Comparison of ENCODE assay signal across 9 mouse cellular contexts in the genomic region with DNA sequence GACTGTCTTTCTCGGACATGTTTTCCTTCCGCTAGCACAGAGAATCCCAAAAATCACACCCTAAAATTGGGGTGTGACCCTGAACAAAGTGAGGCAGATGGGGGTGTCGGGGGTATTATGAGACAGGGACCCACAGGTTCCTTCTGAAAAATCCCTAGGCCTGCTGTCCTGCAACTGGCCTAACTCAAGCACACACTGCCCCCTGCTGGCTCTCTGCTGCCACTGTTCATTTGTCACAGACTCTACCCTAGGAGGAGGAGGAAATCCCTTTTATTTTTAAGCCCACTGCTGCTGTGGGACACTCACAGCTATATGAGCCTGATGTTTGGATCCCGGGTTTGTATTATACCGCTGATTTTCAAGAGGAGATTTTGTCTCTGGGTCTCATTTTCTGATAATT. TPM values are rescaled to one million over a fixed set of nuclear protein-coding genes. Genes with fewer than 3 reads are reported as not detected.
DNase-seq lines count a peak whose midpoint lies in the region; ATAC-seq and TF ChIP-seq lines count a peak whose summit lies in the region.
"Had no signal": no experiment of that assay in that cellular context is flagged by ENCODE, and none has a peak within 500 bp of the region (broad histone marks: within the 10 kb centered on the region; RNA-seq: fewer than 3 reads in every experiment).

No protein-coding gene starts in this region.

- peak; percentile 46 for DNase-seq in T-cell, adult 2 months (ENCODE audit: low spot score)
- DNase-seq in cerebellum, postnatal 10 days = peak; percentile 86 to 89
- peak; percentile 69 to 72 for DNase-seq in frontal cortex, postnatal 25 days (ENCODE audit: low spot score in 2 of 2)
- DNase-seq in left cerebral cortex, adult 2 months (ENCODE audit: extremely low spot score in 1 of 2, low spot score in 2 of 2) = peak; percentile 71 to 86
- DNase-seq in right cerebral cortex, postnatal 10 days (ENCODE audit: low spot score in 2 of 2) = peak; percentile 74 to 86
- DNase-seq in urinary bladder, postnatal 36 days (ENCODE audit: low spot score in 2 of 2) = peak; percentile 61 to 62

- no peak overlapping the region for H3K27ac ChIP-seq in left cerebral cortex, adult 2 months

- H3K4me3 ChIP-seq in left cerebral cortex, adult 2 months = no peak overlapping the region
- H3K4me3 ChIP-seq: megakaryocyte, embryonic 14.5 days had no signal

- intact Hi-C loops in left cerebral cortex, adult 2 months (cut with DNase I) = loop anchor here (1.0 to 5.0 kb wide), 4 partner anchors 74 to 188 kb away; no protein-coding TSS in a partner anchor

- peak; percentile 59 for ATAC-seq in inflammation-experienced regulatory T-cells, adult 6 months
- peak; percentile 81 for ATAC-seq in megakaryocyte progenitor cell, adult 5-6 weeks (replicated peaks; ENCODE audit: poor library complexity)

- TF ChIP-seq CTCF in left cerebral cortex, adult 2 months (IDR thresholded peaks at IDR 0.05) = peak; percentile 89

RNA-seq across cellular contexts. Expression of a gene that starts 28.6 kb away (rescaled TPM):
- 10 to 100 TPM; 27.5 to 57.6 (median 55.8) TPM for polyA plus RNA-seq in inflammation-experienced regulatory T-cells, adult 6 months (2017; shearing (Covaris generic))
- 10 to 100 TPM; 40.3 to 41.6 TPM for total RNA-seq in left cerebral cortex, adult 2 months (2021)
- 16.5 and 16.9 TPM in 2 replicates for total RNA-seq in megakaryocyte progenitor cell, adult 5-6 weeks (2015)
- total RNA-seq in megakaryocyte progenitor cell, adult 5-6 weeks (2017) = 11.7 and 11.9 TPM in 2 replicates

RNA-seq across cellular contexts. Expression of a gene that starts 30.9 kb away (rescaled TPM):
- polyA plus RNA-seq in inflammation-experienced regulatory T-cells, adult 6 months (2017; shearing (Covaris generic)) = 100 to 1,000 TPM in 1 of 3 experiments, 10 to 100 TPM in 2; 92.1 to 108 (median 97.9) TPM
- 1 to 10 TPM; 6.7 to 8.1 TPM for total RNA-seq in left cerebral cortex, adult 2 months (2021)
- total RNA-seq in megakaryocyte progenitor cell, adult 5-6 weeks (2015) = 54.0 and 54.9 TPM in 2 replicates
- total RNA-seq in megakaryocyte progenitor cell, adult 5-6 weeks (2017) = 14.7 and 21.2 TPM in 2 replicates

RNA-seq across cellular contexts. Expression of a gene that starts 49.6 kb away (rescaled TPM):
- polyA plus RNA-seq in inflammation-experienced regulatory T-cells, adult 6 months (2017; shearing (Covaris generic)) = not detected
- total RNA-seq in left cerebral cortex, adult 2 months (2021) = 10 to 100 TPM in 1 of 2 experiments, 1 to 10 TPM in 1; 9.3 to 12.2 TPM
- not detected in 2 replicates for total RNA-seq in megakaryocyte progenitor cell, adult 5-6 weeks (2015)
- not detected in 2 replicates for total RNA-seq in megakaryocyte progenitor cell, adult 5-6 weeks (2017)

Comparison
In these comparisons a context has a peak if more than half of its experiments do, and no peak if none do; other contexts are left out.
1. RNA of a gene that starts 49.6 kb away (total RNA-seq): 9.3 to 12.2 TPM in left cerebral cortex, adult 2 months; not detected in megakaryocyte progenitor cell, adult 5-6 weeks; every median in the first group is over 10 times any median in the second.
2. Peak in every context shown above with its lines, with median percentiles within 50 percentile points of each other: DNase-seq.